Mouse (Mus musculus) cerebellum, adult 2 months (tissue): ENCODE measurements around the gene Gadd45g. TPM values are rescaled to one million over a fixed set of nuclear protein-coding genes. Genes with fewer than 3 reads are reported as not detected.

Experiments used
- DNase-seq, 2 experiments: peaks; one replicate each; pipeline ENCODE4 v3.0.0; 2021
- H3K27ac ChIP-seq: fragments of 200-500 bp; 2 replicates; pipeline ENCODE4 v1.5.1; 2012; ENCODE audit warnings: low read length, control low read depth, inconsistent platforms; ENCODE audit not compliant: insufficient read depth
- H3K27me3 ChIP-seq: fragments of 200-500 bp; 2 replicates; pipeline ENCODE4 v1.6.1; 2012; ENCODE audit warnings: inconsistent platforms, mild to moderate bottlenecking, low read length, moderate library complexity; ENCODE audit not compliant: control insufficient read depth, insufficient read depth
- H3K4me1 ChIP-seq: fragments of 200-500 bp; 2 replicates; pipeline ENCODE4 v1.6.1; 2011; ENCODE audit warnings: low read length; ENCODE audit not compliant: control insufficient read depth, insufficient read depth
- H3K4me3 ChIP-seq: fragments of 200-500 bp; replicated peaks from 2 replicates; pipeline ENCODE3; 2011; ENCODE audit warnings: mild to moderate bottlenecking, low read depth, low read length, control low read depth; ENCODE audit not compliant: insufficient read depth
- CTCF ChIP-seq: fragments of 200-500 bp; IDR thresholded peaks from 2 replicates; pipeline ENCODE4 v1.5.1; 2011; ENCODE audit warnings: low read depth, mild to moderate bottlenecking, control low read depth, low read length, moderate library complexity, borderline replicate concordance; ENCODE audit not compliant: insufficient read depth
- POLR2A ChIP-seq: fragments of 200-500 bp; IDR thresholded peaks from 2 replicates; pipeline ENCODE4 v1.6.1; 2011; ENCODE audit warnings: low read length, control low read depth, borderline replicate concordance; ENCODE audit not compliant: insufficient read depth
- WGBS: fragments of 180-500 bp; shearing (Covaris S2); methylation state at CpG from one replicate; pipeline ENCODE4 v1.1.7; 2018; 5-methylcytosine and 5-hydroxymethylcytosine counted together
- polyA plus RNA-seq: library from polyadenylated mRNA; depleted of rRNA; stranded (reverse); fragments of >200 nt; gene quantifications from 2 replicates; pipeline ENCODE4 v1.2.3, GENCODE M21; 2012

Gadd45g gene
- polyA plus RNA-seq, 1 experiment = 50.3 TPM

DNA sequence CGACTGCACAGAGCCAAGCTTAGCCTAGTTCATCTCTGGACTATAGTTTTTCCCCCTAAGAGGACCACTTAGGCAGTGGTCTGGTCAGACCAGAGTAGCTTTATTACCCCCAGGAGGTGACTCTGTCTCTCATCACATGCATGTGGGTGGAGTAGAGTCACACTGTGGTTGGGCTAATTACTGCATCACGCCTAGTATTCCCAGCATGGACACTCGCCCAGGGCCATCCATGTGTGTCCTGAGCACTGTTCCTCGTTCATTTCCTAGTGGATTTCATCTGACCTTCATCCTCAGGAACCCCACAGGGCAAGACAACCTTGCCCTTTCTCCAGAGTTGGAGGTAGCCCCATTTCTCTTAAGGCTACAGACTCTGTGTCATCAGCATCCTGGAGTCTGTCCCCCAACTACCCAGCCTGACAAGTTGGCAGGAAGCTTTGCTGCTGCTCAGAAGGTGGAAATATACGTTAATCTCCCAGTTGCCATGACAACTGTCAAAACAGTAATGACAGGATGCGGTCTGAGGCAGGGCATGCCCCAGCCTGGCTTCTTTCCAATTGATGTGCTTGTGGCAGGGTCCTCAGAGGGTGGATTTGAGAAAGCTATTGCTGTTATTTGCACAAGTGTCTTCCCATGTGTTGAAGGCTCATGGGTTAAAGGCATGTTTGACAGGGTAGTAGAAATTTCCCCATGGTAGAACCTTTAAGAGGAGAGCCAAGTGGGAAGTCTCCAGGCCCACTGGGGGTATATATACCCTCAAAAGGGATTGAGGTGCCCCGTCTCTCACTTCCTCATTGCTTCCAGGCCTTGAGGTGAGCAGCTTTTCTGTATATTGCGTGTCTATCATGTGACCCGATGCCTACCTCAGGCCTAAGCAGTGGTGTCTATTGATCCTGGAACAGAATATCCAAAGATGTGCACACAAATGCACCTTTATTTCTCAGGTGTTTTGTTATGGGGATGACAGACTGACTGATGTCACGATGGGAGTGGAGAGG lies 32.6 kb upstream of the Gadd45g start:
- no peak overlapping the region for H3K4me3 ChIP-seq
- no peak for DNase-seq
- H3K27ac ChIP-seq = no peak overlapping the region
- WGBS = 74% methylated on average over 10 of the region's 10 CpGs
- TF ChIP-seq CTCF (no peak), POLR2A (no peak)
- H3K4me1 ChIP-seq = peaks cover 11% of the 10 kb centered on the region; the same call in 1 of the 2 replicates
- no peaks in the 10 kb centered on the region for H3K27me3 ChIP-seq

DNA sequence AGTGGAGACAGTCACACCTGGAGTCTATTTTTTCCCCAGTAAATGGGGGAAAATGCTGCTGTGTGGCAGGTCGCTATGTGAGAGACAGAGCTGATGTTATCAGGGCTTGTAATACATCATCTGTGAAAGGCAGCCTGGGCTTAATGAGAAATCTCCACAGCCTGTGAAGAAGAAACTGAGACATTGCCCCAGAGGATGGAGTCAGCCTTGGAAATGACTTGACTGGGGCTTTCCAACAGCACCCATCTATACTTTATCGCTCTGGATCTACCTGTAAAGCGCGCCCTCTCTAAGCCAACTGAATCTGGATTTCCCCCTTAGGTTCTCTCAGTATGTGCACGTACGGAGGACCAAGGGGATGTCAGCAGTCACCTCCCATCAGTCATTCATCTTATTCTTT lies 31.8 kb upstream of the Gadd45g start:
- no peak for DNase-seq
- TF ChIP-seq POLR2A (no peak), CTCF (no peak)
- Histone ChIP-seq H3K27me3 (no peaks in the 10 kb centered on the region), H3K27ac (no peak overlapping the region), H3K4me3 (no peak overlapping the region), H3K4me1 (peaks cover 8% of the 10 kb centered on the region; the same call in 1 of the 2 replicates)
- WGBS = 98% methylated on average over 6 of the region's 6 CpGs

DNA sequence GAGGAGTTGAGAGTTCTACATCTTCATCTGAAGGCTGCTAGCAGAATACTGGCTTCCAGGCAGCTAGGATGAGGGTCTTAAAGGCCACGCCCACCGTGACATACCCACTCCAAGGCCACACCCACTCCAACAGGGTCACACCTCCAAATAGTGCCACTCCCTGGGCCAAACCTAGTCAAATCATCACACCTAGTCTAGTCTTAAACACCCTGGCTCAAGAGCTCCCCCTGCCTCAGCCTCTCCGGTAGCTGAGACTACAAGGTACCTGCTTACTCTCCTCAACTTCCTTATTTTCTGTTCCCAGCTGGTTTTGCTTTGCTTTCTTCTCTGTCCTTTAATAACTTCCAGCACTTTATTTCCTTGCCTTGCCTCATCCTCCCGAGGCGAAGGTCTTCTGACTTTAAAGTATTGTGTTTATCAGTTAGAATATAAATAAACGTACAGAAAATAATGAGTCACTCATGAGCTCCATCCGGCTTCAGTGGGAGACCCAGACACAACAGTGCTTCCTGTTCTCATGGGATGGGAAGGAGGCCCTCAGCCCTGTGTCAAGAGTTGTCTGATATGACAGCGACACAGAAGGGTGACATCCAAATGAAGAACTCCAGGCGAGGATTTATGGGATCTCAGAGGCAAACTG lies 30.5 kb upstream of the Gadd45g start:
- TF ChIP-seq CTCF (peak; percentile 38; the same call in 1 of the 2 replicates), POLR2A (no peak)
- 67% methylated on average over 9 of the region's 9 CpGs for WGBS
- no peak for DNase-seq
- H3K4me3 ChIP-seq = no peak overlapping the region
- H3K27me3 ChIP-seq = no peaks in the 10 kb centered on the region
- H3K4me1 ChIP-seq = peaks cover 8% of the 10 kb centered on the region; the same call in 1 of the 2 replicates
- peak overlapping the region; percentile 74; the same call in 1 of the 2 replicates for H3K27ac ChIP-seq

DNA sequence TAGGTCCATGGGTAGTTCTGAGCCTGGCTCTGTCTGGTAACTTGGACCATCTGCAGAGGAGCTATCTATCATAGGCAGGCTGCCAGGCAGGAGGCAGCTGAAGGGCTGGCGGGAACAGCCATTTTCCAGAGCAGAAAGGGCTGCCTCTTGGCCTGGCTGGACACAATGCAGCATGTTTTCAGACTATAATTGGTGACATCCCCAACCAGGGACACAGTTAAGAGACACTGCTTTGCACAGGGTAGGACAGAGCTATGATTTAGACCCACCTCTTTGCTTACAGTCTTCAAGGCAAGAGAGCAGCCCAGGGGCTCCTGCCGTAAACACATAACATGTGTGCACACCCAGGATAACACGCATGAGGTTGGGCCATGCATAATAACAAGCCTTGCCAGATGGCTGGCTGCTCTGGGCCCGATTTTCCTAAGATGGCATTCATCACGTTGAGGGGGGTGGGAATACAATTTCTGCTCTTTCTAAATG lies 29.9 kb upstream of the Gadd45g start:
- peak; percentile 67 to 82 for DNase-seq
- TF ChIP-seq CTCF = no peak
- 24% methylated on average over 5 of the region's 5 CpGs for WGBS
- no peak overlapping the region for H3K4me3 ChIP-seq
- H3K27ac ChIP-seq = peak overlapping the region; percentile 74
- peaks cover 8% of the 10 kb centered on the region; the same call in 1 of the 2 replicates for H3K4me1 ChIP-seq
- H3K27me3 ChIP-seq = no peaks in the 10 kb centered on the region

DNA sequence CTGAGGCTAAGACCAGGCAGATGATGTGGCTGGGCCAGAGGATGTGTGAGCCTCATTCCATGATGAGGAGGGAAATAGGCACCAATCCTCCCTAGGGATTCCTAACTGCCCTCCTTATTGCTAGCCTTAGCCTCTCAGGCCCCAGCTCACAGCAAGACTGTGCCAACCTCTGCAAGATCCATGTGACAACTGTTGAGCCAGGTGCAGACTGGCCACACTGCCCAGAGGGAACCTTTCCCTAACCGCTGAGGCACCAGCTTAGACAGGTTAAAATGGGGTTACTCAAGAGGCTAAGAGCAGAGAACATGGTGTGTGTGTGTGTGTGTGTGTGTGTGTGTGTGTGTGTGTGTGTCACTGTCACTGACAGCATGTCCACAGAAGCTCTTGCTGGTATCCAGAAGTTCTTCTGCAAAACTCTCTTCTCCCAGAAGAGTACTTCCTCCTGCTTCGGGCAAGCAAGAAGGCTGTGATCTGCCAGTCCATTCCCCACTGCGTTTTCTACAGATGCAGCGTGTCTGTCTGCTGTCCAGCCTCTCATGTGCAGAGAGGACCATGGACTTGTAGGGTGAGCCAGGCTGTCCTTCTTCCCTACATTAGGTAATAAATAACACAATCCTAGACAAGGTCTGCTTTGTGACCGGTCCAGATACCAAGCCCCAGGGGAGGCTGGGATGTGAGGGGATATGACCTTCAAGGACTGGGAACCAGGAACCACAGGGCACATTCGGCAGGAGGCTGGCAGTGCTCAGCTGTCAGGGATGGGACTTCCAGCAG lies 28.1 kb upstream of the Gadd45g start:
- H3K4me1 ChIP-seq = peaks cover 8% of the 10 kb centered on the region; the same call in 1 of the 2 replicates
- no peak for DNase-seq
- TF ChIP-seq POLR2A (no peak), CTCF (no peak)
- no peaks in the 10 kb centered on the region for H3K27me3 ChIP-seq
- no peak overlapping the region for H3K4me3 ChIP-seq
- H3K27ac ChIP-seq = no peak overlapping the region
- WGBS = 77% methylated on average over 6 of the region's 6 CpGs

DNA sequence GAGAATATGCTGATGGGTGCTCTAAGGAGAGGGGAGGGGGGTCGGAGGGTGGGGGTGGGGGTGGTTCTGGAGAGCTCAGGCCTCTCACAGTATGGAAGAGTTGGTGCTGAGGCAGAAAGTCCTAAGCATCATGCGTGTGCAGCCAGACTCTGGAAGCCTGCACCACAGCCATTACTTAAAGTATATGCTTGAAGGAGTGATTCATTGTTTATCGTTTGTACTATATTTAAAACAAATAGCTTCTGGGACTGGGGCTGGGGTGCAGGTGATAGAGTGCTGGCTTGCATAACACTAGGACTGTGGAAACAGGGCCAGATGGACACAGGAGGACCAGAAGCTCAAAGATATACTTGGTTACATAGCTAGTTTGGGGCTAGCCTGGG lies 27.5 kb upstream of the Gadd45g start:
- no peak for TF ChIP-seq POLR2A
- TF ChIP-seq CTCF = no peak
- DNase-seq = no peak
- 79% methylated on average over 3 of the region's 3 CpGs for WGBS
- Histone ChIP-seq H3K27ac (no peak overlapping the region), H3K4me3 (no peak overlapping the region), H3K4me1 (peaks cover 8% of the 10 kb centered on the region; the same call in 1 of the 2 replicates), H3K27me3 (no peaks in the 10 kb centered on the region)

DNA sequence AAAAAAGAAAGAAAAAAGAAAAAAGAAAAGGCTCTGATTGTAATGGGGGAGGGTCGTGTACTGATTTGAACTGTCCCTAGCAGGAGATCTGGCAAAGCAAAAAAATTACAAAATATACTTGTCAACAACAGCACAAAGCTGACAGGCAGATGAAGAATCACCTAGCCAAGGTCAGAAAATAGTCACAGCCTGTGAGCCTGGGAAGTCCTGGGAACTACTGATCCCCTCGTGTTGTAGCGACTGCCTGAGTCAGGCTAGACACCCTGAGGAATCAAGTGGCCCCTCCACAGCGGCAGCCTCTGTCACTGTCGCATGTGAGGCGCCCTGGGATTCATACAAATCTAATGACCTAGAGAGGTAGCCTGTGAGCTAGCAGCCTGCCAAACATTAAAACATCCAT lies 27.1 kb upstream of the Gadd45g start:
- Histone ChIP-seq H3K4me1 (peaks cover 8% of the 10 kb centered on the region; the same call in 1 of the 2 replicates), H3K27ac (no peak overlapping the region), H3K4me3 (no peak overlapping the region), H3K27me3 (no peaks in the 10 kb centered on the region)
- 76% methylated on average over 6 of the region's 6 CpGs for WGBS
- TF ChIP-seq POLR2A (no peak), CTCF (no peak)
- no peak for DNase-seq
